Mouse (Mus musculus) heart, postnatal 0 days (tissue): ENCODE results near the gene Prkcz. TPM values are rescaled to one million over a fixed set of nuclear protein-coding genes. Genes with fewer than 3 reads are reported as not detected.
"Not testable (repeated sequence)": the region's sequence is repeated elsewhere in the genome, so short reads cannot be mapped to it uniquely, and the experiment has no call there.

Source experiments
- ATAC-seq: fragments of 200-750 bp; cut with Nextera tagmentation; 2 replicates; pipeline ENCODE4 v1.8.0; 2017; ENCODE audit warnings: low read depth, moderate number of reproducible peaks, moderate library complexity; ENCODE audit not compliant: insufficient read depth
- DNase-seq: peaks from one replicate; pipeline ENCODE4 v3.0.0-alpha.2; 2016; ENCODE audit warnings: low spot score
- H3K27ac ChIP-seq: fragments of 300-500 bp; sonication (generic); 2 replicates; pipeline ENCODE4 v1.5.1; 2014; ENCODE audit warnings: low read depth, mild to moderate bottlenecking
- H3K27me3 ChIP-seq: fragments of 300-500 bp; sonication (generic); 2 replicates; pipeline ENCODE4 v1.6.1; 2014; ENCODE audit warnings: low read length, mixed read lengths; ENCODE audit not compliant: control insufficient read depth, insufficient read depth
- H3K36me3 ChIP-seq: fragments of 300-500 bp; sonication (generic); replicated peaks from 2 replicates; pipeline ENCODE4 v1.6.1; 2014; ENCODE audit warnings: low read length, mixed read lengths; ENCODE audit not compliant: control insufficient read depth, insufficient read depth
- H3K4me1 ChIP-seq: fragments of 300-500 bp; sonication (generic); 2 replicates; pipeline ENCODE4 v1.6.1; 2014; ENCODE audit warnings: antibody characterized with exemption; ENCODE audit not compliant: control insufficient read depth, insufficient read depth
- H3K4me2 ChIP-seq: fragments of 300-500 bp; sonication (generic); 2 replicates; pipeline ENCODE4 v1.6.1; 2014; ENCODE audit warnings: low read depth, mild to moderate bottlenecking, low read length, moderate library complexity
- H3K4me3 ChIP-seq: fragments of 300-500 bp; sonication (generic); 2 replicates; pipeline ENCODE4 v1.5.1; 2014; ENCODE audit warnings: low read depth, low read length
- H3K9ac ChIP-seq: fragments of 300-500 bp; sonication (generic); replicated peaks from 2 replicates; pipeline ENCODE4 v1.6.1; 2014; ENCODE audit warnings: low read depth, low read length, mixed read lengths
- H3K9me3 ChIP-seq: fragments of 300-500 bp; sonication (generic); replicated peaks from 2 replicates; pipeline ENCODE4 v1.6.1; 2016; ENCODE audit warnings: low read length; ENCODE audit not compliant: control insufficient read depth
- CTCF ChIP-seq: IDR thresholded peaks from 2 replicates; pipeline ENCODE4 v1.5.1; 2016; ENCODE audit warnings: antibody characterized with exemption, control low read depth, low read depth
- EP300 ChIP-seq: IDR thresholded peaks from 2 replicates; pipeline ENCODE4 v1.6.1; 2016; ENCODE audit warnings: antibody characterized with exemption, low read depth
- WGBS: fragments of 180-500 bp; shearing (Covaris S2); extraction: QIAGEN DNeasy Blood & Tissue Kit; methylation state at CpG from one replicate; pipeline ENCODE4 v1.1.7; 2014; 5-methylcytosine and 5-hydroxymethylcytosine counted together
- polyA plus RNA-seq: library from polyadenylated mRNA; unstranded; fragments of >200 nt; fragmentation: Nextera tagmentation; extraction: Ambion mirVana; gene quantifications from 2 replicates; pipeline ENCODE4 v1.2.1, GENCODE M21; 2015
- total RNA-seq: library from RNA; depleted of rRNA; stranded (reverse); fragments of >200 nt; gene quantifications from 2 replicates; pipeline ENCODE4 v1.2.3, GENCODE M21; 2014; ENCODE audit warnings: low replicate concordance

The Prkcz gene
- total and polyA plus RNA-seq, 2 experiments from 2014 or later = 2.7 to 4.8 TPM

GRCm38 (mm10) chr4:155344716-155345607, 16.2 kb downstream of the Prkcz start:
- no peak for DNase-seq
- H3K27me3 ChIP-seq = peaks cover 41% of the 10 kb centered on the region

GRCm38 (mm10) chr4:155344299-155344600, 16.9 kb downstream of the Prkcz start:
- DNase-seq = no peak
- no peak overlapping the region for H3K4me2 ChIP-seq
- no peaks in the 10 kb centered on the region for H3K9me3 ChIP-seq
- no peaks in the 10 kb centered on the region for H3K4me1 ChIP-seq
- no peaks in the 10 kb centered on the region for H3K36me3 ChIP-seq
- H3K27me3 ChIP-seq = peaks cover 41% of the 10 kb centered on the region
- ATAC-seq = no peak
- no peak overlapping the region for H3K9ac ChIP-seq
- no peak for TF ChIP-seq CTCF
- TF ChIP-seq EP300 = no peak
- WGBS = 70% methylated on average over 3 of the region's 3 CpGs
- no peak overlapping the region for H3K27ac ChIP-seq
- no peak overlapping the region for H3K4me3 ChIP-seq

More at GRCm38 (mm10) chr4:155344716-155345607, 16.2 kb downstream of the Prkcz start:
- WGBS = 12% methylated on average over 47 of the region's 47 CpGs
- TF ChIP-seq CTCF (no peak), EP300 (no peak)
- Histone ChIP-seq H3K9ac (no peak overlapping the region), H3K9me3 (no peaks in the 10 kb centered on the region), H3K27ac (no peak overlapping the region), H3K4me2 (peak overlapping the region; percentile 58), H3K4me1 (no peaks in the 10 kb centered on the region), H3K4me3 (peak overlapping the region; percentile 44), H3K36me3 (no peaks in the 10 kb centered on the region)
- ATAC-seq = no peak

- no peak for DNase-seq
- H3K36me3 ChIP-seq = no peaks in the 10 kb centered on the region
- H3K4me1 ChIP-seq = no peaks in the 10 kb centered on the region
- ATAC-seq = no peak
- no peak overlapping the region for H3K27ac ChIP-seq
- WGBS = 77% methylated on average over 14 of the region's 14 CpGs
- H3K27me3 ChIP-seq = peaks cover 41% of the 10 kb centered on the region
- TF ChIP-seq CTCF (no peak), EP300 (no peak)
- H3K9ac ChIP-seq = no peak overlapping the region
- H3K9me3 ChIP-seq = no peaks in the 10 kb centered on the region
- no peak overlapping the region for H3K4me3 ChIP-seq
- no peak overlapping the region for H3K4me2 ChIP-seq
Observed at GRCm38 (mm10) chr4:155343415-155344298, 17.5 kb downstream of the Prkcz start.

GRCm38 (mm10) chr4:155336284-155337050, 24.7 kb downstream of the Prkcz start:
- TF ChIP-seq EP300 (no peak), CTCF (no peak)
- ATAC-seq = no peak
- WGBS = 87% methylated on average over 12 of the region's 12 CpGs

GRCm38 (mm10) chr4:155332253-155332652, 28.9 kb downstream of the Prkcz start:
- 70% methylated on average over 7 of the region's 7 CpGs for WGBS
- ATAC-seq (no peak), DNase-seq (no peak)
- TF ChIP-seq CTCF = no peak
- no peak for TF ChIP-seq EP300
- Histone ChIP-seq H3K4me3 (no peak overlapping the region), H3K36me3 (no peaks in the 10 kb centered on the region), H3K9ac (no peak overlapping the region), H3K4me1 (no peaks in the 10 kb centered on the region), H3K27ac (no peak overlapping the region), H3K9me3 (no peaks in the 10 kb centered on the region), H3K4me2 (no peak overlapping the region), H3K27me3 (no peaks in the 10 kb centered on the region)

More at GRCm38 (mm10) chr4:155336284-155337050, 24.7 kb downstream of the Prkcz start:
- Histone ChIP-seq H3K36me3 (no peaks in the 10 kb centered on the region), H3K4me2 (no peak overlapping the region), H3K4me1 (no peaks in the 10 kb centered on the region), H3K4me3 (no peak overlapping the region), H3K27ac (no peak overlapping the region), H3K9ac (no peak overlapping the region), H3K27me3 (no peaks in the 10 kb centered on the region), H3K9me3 (no peaks in the 10 kb centered on the region)
- DNase-seq = no peak

- not testable (repeated sequence) for DNase-seq, H3K36me3 ChIP-seq, H3K4me2 ChIP-seq, H3K9ac ChIP-seq, H3K4me3 ChIP-seq, H3K9me3 ChIP-seq, ATAC-seq, H3K4me1 ChIP-seq, H3K27me3 ChIP-seq, H3K27ac ChIP-seq
- 82% methylated on average over 11 of the region's 11 CpGs for WGBS
Observed at GRCm38 (mm10) chr4:155328385-155328784, 32.8 kb downstream of the Prkcz start.
